Mouse (Mus musculus) embryonic fibroblast, embryonic 13.5 days (primary cell): ENCODE measurements at regions not wholly inside any gene's neighbourhood (a gene's known extent, or its start where the extent isn't known, plus 50 kb on each side); places are given as distances from the start of the nearest gene placed in this dataset.

ENCODE experiments used
- CTCF ChIP-seq: IDR thresholded peaks from 2 replicates; pipeline ENCODE4 v1.5.1; 2011; ENCODE audit warnings: mild to moderate bottlenecking, control low read depth, low read length, moderate library complexity, borderline replicate concordance; ENCODE audit not compliant: insufficient read depth
- POLR2A ChIP-seq: IDR thresholded peaks from 2 replicates; pipeline ENCODE4 v1.6.1; 2011; ENCODE audit warnings: low read depth, mild to moderate bottlenecking, control low read depth, low read length, moderate library complexity

GRCm38 (mm10) chr11:110715300-110715699, 252.5 kb upstream of the Kcnj16 start:
- TF ChIP-seq CTCF (no peak), POLR2A (no peak)
